Mouse (Mus musculus) forebrain, embryonic 11.5 days (tissue): ENCODE measurements around the gene Myod1. TPM values are rescaled to one million over a fixed set of nuclear protein-coding genes. Genes with fewer than 3 reads are reported as not detected.
A peak's percentile ranks its signal among the peaks of the same experiment; 100 is the strongest.

Experiments
- ATAC-seq: fragments of 200-750 bp; cut with Nextera tagmentation; replicated peaks from 2 replicates; pipeline ENCODE4 v1.8.0; 2017; ENCODE audit warnings: moderate TSS enrichment; ENCODE audit not compliant: low FRiP score
- DNase-seq: peaks from one replicate; pipeline ENCODE4 v3.0.0-alpha.2; 2017; ENCODE audit warnings: low spot score
- H3K27ac ChIP-seq: fragments of 300-500 bp; sonication (generic); 2 replicates; pipeline ENCODE4 v1.5.1; 2014; ENCODE audit warnings: low read depth, low read length
- H3K27me3 ChIP-seq: fragments of 300-500 bp; sonication (generic); 2 replicates; pipeline ENCODE4 v1.6.1; 2014; ENCODE audit warnings: mild to moderate bottlenecking, low read length, mixed read lengths; ENCODE audit not compliant: control insufficient read depth, insufficient read depth
- H3K36me3 ChIP-seq: fragments of 300-500 bp; sonication (generic); 2 replicates; pipeline ENCODE4 v1.6.1; 2014; ENCODE audit warnings: mild to moderate bottlenecking, low read length, moderate library complexity, mixed read lengths; ENCODE audit not compliant: control insufficient read depth, insufficient read depth
- H3K4me1 ChIP-seq: fragments of 300-500 bp; sonication (generic); replicated peaks from 2 replicates; pipeline ENCODE4 v1.6.1; 2014; ENCODE audit warnings: low read length, mixed read lengths; ENCODE audit not compliant: control insufficient read depth, insufficient read depth
- H3K4me2 ChIP-seq: fragments of 300-500 bp; sonication (generic); 2 replicates; pipeline ENCODE4 v1.6.1; 2014; ENCODE audit warnings: low read depth, mild to moderate bottlenecking, low read length, moderate library complexity, mixed read lengths; ENCODE audit not compliant: severe bottlenecking
- H3K4me3 ChIP-seq: fragments of 300-500 bp; sonication (generic); 2 replicates; pipeline ENCODE4 v1.5.1; 2014; ENCODE audit warnings: low read depth, low read length
- H3K9ac ChIP-seq: fragments of 300-500 bp; sonication (generic); 2 replicates; pipeline ENCODE4 v1.6.1; 2014; ENCODE audit warnings: low read length
- H3K9me3 ChIP-seq: fragments of 300-500 bp; sonication (generic); 2 replicates; pipeline ENCODE4 v1.6.1; 2016; ENCODE audit warnings: low read length, mixed read lengths; ENCODE audit not compliant: control insufficient read depth
- WGBS: fragments of 180-500 bp; shearing (Covaris S2); extraction: QIAGEN DNeasy Blood & Tissue Kit; methylation state at CpG from one replicate; pipeline ENCODE4 v1.1.7; 2014; 5-methylcytosine and 5-hydroxymethylcytosine counted together
- polyA plus RNA-seq: library from polyadenylated mRNA; unstranded; fragments of >200 nt; fragmentation: Nextera tagmentation; extraction: Ambion mirVana; gene quantifications from 2 replicates; pipeline ENCODE4 v1.2.1, GENCODE M21; 2014

Myod1 gene
- polyA plus RNA-seq, 1 experiment from 2014 or later, result not detected

- Histone ChIP-seq H3K9me3 (no peaks in the 10 kb centered on the region), H3K4me3 (no peak overlapping the region), H3K27ac (no peak overlapping the region), H3K27me3 (peaks cover 22% of the 10 kb centered on the region), H3K9ac (no peak overlapping the region), H3K4me2 (no peak overlapping the region), H3K36me3 (no peaks in the 10 kb centered on the region), H3K4me1 (0 out of 2 replicates have a peak, but pooled peaks cover 4% of the 10 kb centered on the region)
- DNase-seq, result no peak
- ATAC-seq, result no peak
- 48% methylated on average over 9 of the region's 9 CpGs for WGBS
Measured at GRCm38 (mm10) chr7:46350119-46350702, 26.1 kb upstream of the Myod1 start.

- no peaks in the 10 kb centered on the region for H3K9me3 ChIP-seq
- no peak for ATAC-seq
- DNase-seq, result no peak
- 65% methylated on average over 2 of the region's 2 CpGs for WGBS
- peaks cover 22% of the 10 kb centered on the region for H3K27me3 ChIP-seq
- no peak overlapping the region for H3K4me2 ChIP-seq
- no peak overlapping the region for H3K4me3 ChIP-seq
- no peak overlapping the region for H3K9ac ChIP-seq
- no peak overlapping the region for H3K27ac ChIP-seq
- 0 out of 2 replicates have a peak, but pooled peaks cover 4% of the 10 kb centered on the region for H3K4me1 ChIP-seq
- H3K36me3 ChIP-seq, result no peaks in the 10 kb centered on the region
Measured at GRCm38 (mm10) chr7:46352748-46353147, 23.5 kb upstream of the Myod1 start.

DNA sequence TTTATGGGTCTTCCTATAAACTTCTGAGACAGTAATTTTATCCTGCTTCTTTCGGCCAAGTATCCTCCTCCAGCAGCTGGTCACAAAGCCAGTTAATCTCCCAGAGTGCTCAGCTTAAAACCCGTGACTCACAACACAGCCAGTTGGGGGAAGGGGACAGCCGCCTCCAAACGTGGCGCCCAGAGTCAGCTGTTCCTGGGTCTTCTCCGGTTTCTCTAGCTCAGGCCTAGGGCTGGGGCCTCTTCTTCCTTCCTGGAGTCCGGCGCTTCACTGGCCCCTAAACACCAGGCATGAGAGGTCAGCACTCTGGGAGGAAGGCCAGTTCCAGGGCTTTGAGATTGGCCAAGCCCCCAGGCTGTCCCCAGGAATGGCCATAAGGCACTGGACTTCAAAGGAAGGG is 23.1 kb upstream of the Myod1 start:
- Histone ChIP-seq H3K9me3 (no peaks in the 10 kb centered on the region), H3K27me3 (peaks cover 19% of the 10 kb centered on the region), H3K4me2 (no peak overlapping the region), H3K4me3 (no peak overlapping the region), H3K9ac (no peak overlapping the region), H3K36me3 (no peaks in the 10 kb centered on the region), H3K27ac (no peak overlapping the region), H3K4me1 (0 out of 2 replicates have a peak, but pooled peaks cover 4% of the 10 kb centered on the region)
- ATAC-seq, result no peak
- 55% methylated on average over 8 of the region's 8 CpGs for WGBS
- no peak for DNase-seq

- WGBS, result 73% methylated on average over 4 of the region's 4 CpGs
- Histone ChIP-seq H3K9me3 (no peaks in the 10 kb centered on the region), H3K4me3 (no peak overlapping the region), H3K27ac (no peak overlapping the region), H3K9ac (no peak overlapping the region), H3K4me1 (0 out of 2 replicates have a peak, but pooled peaks cover 2% of the 10 kb centered on the region), H3K27me3 (peaks cover 12% of the 10 kb centered on the region), H3K36me3 (no peaks in the 10 kb centered on the region), H3K4me2 (no peak overlapping the region)
- ATAC-seq (no peak), DNase-seq (no peak)
Measured at GRCm38 (mm10) chr7:46353875-46354274, 22.4 kb upstream of the Myod1 start.

GRCm38 (mm10) chr7:46361776-46362175 is 14.5 kb upstream of the Myod1 start:
- Histone ChIP-seq H3K4me2 (no peak overlapping the region), H3K36me3 (no peaks in the 10 kb centered on the region), H3K9ac (no peak overlapping the region), H3K27me3 (no peaks in the 10 kb centered on the region), H3K4me1 (no peaks in the 10 kb centered on the region), H3K4me3 (no peak overlapping the region), H3K27ac (no peak overlapping the region), H3K9me3 (no peaks in the 10 kb centered on the region)
- DNase-seq (no peak), ATAC-seq (no peak)

GRCm38 (mm10) chr7:46364154-46364553 is 12.1 kb upstream of the Myod1 start:
- Histone ChIP-seq H3K4me3 (no peak overlapping the region), H3K4me2 (no peak overlapping the region), H3K9me3 (no peaks in the 10 kb centered on the region), H3K36me3 (no peaks in the 10 kb centered on the region), H3K27ac (no peak overlapping the region), H3K4me1 (no peaks in the 10 kb centered on the region), H3K27me3 (no peaks in the 10 kb centered on the region), H3K9ac (no peak overlapping the region)
- WGBS, result 49% methylated on average over 5 of the region's 5 CpGs
- ATAC-seq (no peak), DNase-seq (no peak)

GRCm38 (mm10) chr7:46365810-46366209 is 10.5 kb upstream of the Myod1 start:
- WGBS, result 83% methylated on average over 1 of the region's 1 CpGs
- no peak for ATAC-seq
- no peak overlapping the region for H3K9ac ChIP-seq

GRCm38 (mm10) chr7:46371104-46371503 is 5.2 kb upstream of the Myod1 start:
- H3K36me3 ChIP-seq, result no peaks in the 10 kb centered on the region
- no peak overlapping the region for H3K4me3 ChIP-seq
- no peaks in the 10 kb centered on the region for H3K9me3 ChIP-seq
- ATAC-seq (no peak), DNase-seq (no peak)
- 78% methylated on average over 4 of the region's 4 CpGs for WGBS
- H3K4me2 ChIP-seq, result no peak overlapping the region
- peaks cover 2% of the 10 kb centered on the region; the same call in 1 of the 2 replicates for H3K4me1 ChIP-seq
- no peak overlapping the region for H3K27ac ChIP-seq
- peaks cover 14% of the 10 kb centered on the region for H3K27me3 ChIP-seq
- H3K9ac ChIP-seq, result no peak overlapping the region

More at GRCm38 (mm10) chr7:46365810-46366209, 10.5 kb upstream of the Myod1 start:
- DNase-seq, result no peak
- no peaks in the 10 kb centered on the region for H3K36me3 ChIP-seq
- H3K4me3 ChIP-seq, result no peak overlapping the region
- H3K9me3 ChIP-seq, result no peaks in the 10 kb centered on the region
- no peaks in the 10 kb centered on the region for H3K27me3 ChIP-seq
- no peak overlapping the region for H3K4me2 ChIP-seq
- H3K4me1 ChIP-seq, result no peaks in the 10 kb centered on the region
- no peak overlapping the region for H3K27ac ChIP-seq

GRCm38 (mm10) chr7:46377008-46377346 is 703 bp downstream of the Myod1 start:
- 1% methylated on average over 33 of the region's 33 CpGs for WGBS
- no peak overlapping the region for H3K27ac ChIP-seq
- H3K4me3 ChIP-seq, result peak overlapping the region; percentile 17
- H3K9ac ChIP-seq, result no peak overlapping the region
- H3K27me3 ChIP-seq, result peaks cover 47% of the 10 kb centered on the region
- H3K9me3 ChIP-seq, result no peaks in the 10 kb centered on the region
- H3K4me2 ChIP-seq, result peak overlapping the region; percentile 37
- ATAC-seq (no peak; the same call in 1 of the 2 replicates), DNase-seq (peak; percentile 72)
- H3K4me1 ChIP-seq, result peaks cover 12% of the 10 kb centered on the region; the same call in 1 of the 2 replicates
- no peaks in the 10 kb centered on the region for H3K36me3 ChIP-seq
